Mouse (Mus musculus): ENCODE measurements around the gene Rnf216. TPM values are rescaled to one million over a fixed set of nuclear protein-coding genes. Genes with fewer than 3 reads are reported as not detected.

Gene Rnf216
- polyA plus RNA-seq, 1 experiment from 2014 or later: 29.2 TPM

DNA sequence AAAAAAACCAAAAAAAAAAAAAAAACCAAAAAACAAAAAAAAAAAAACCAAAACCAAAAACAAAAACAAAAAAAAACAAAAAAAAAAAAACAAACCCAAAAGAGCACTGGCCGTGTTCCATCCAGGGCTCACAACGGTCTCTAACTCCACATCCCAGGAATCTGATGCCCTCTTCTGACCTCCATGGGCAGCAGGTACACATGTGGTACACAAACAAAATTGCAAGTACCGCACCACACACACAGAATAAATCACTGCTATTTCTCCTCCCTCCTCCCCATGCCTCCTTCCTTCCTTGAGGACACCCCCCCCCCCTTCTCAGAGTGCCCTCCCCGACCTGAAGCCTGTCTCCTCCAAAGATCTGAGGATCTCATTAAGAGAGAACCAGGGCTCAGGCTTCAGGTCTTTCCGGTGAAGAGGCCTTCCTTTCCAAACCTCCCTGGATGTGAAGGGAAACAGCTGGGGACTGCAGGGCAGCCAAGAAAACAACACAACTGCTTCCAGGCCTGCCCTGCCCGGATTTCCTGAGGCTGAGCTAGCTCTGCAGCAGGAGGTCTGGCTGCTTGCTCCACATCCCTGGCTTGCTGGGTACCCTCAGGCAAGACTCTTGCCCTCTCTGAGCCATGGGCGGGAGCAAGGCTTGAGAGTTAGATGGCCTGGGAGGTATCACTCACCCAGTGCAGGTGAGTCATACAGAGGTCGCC is 167.7 kb downstream of the Rnf216 start:
- Histone ChIP-seq H3K9ac (ENCODE audit: low read length) (no peak overlapping the region), H3K27me3 (ENCODE audit: control insufficient read depth, insufficient read depth, low read length) (no peaks in the 10 kb centered on the region), H3K27ac (ENCODE audit: low read depth, low read length) (no peak overlapping the region), H3K4me1 (ENCODE audit: control insufficient read depth, insufficient read depth, low read length) (no peaks in the 10 kb centered on the region), H3K4me3 (ENCODE audit: low read depth, low read length) (no peak overlapping the region), H3K36me3 (ENCODE audit: control insufficient read depth, insufficient read depth, low read length) (no peaks in the 10 kb centered on the region), H3K4me2 (no peak overlapping the region), H3K9me3 (ENCODE audit: control insufficient read depth, low read length) (no peaks in the 10 kb centered on the region)
- ATAC-seq (ENCODE audit: low FRiP score) (no peak), DNase-seq (ENCODE audit: low spot score, missing footprints) (no peak)
- 66% methylated on average over 8 of the region's 8 CpGs for WGBS

Small RNA genes lying within 50 kb of the gene (microRNA-seq; reads per million reads assigned to microRNA genes)
- gene Gm44405: not detected

Other genes with a start within 250 kb of the Rnf216 start
- 10.5 and 11.8 TPM in 2 replicates for gene Fbxl18, start 217.6 kb downstream of the Rnf216 start, polyA plus RNA-seq (2014; fragmentation: Nextera tagmentation; extraction: Ambion mirVana)
- 14,142 and 15,094 TPM in 2 replicates for gene Actb, start 206.2 kb downstream of the Rnf216 start, polyA plus RNA-seq (2014; fragmentation: Nextera tagmentation; extraction: Ambion mirVana)
- 566 and 605 TPM in 2 replicates for gene Fscn1, start 152.7 kb downstream of the Rnf216 start, polyA plus RNA-seq (2014; fragmentation: Nextera tagmentation; extraction: Ambion mirVana)
- gene Olfr718-ps1, start 34.6 kb upstream of the Rnf216 start, polyA plus RNA-seq (2014; fragmentation: Nextera tagmentation; extraction: Ambion mirVana): not detected in 2 replicates
- 10.8 and 11.9 TPM in 2 replicates for gene Rbak, start 67.8 kb upstream of the Rnf216 start, polyA plus RNA-seq (2014; fragmentation: Nextera tagmentation; extraction: Ambion mirVana)
- not detected in 2 replicates for gene Spdye4b, start 68.0 kb upstream of the Rnf216 start, polyA plus RNA-seq (2014; fragmentation: Nextera tagmentation; extraction: Ambion mirVana)
- gene Spdye4a, start 113.9 kb upstream of the Rnf216 start, polyA plus RNA-seq (2014; fragmentation: Nextera tagmentation; extraction: Ambion mirVana): not detected in 2 replicates
- gene Zfp12, start 122.2 kb upstream of the Rnf216 start, polyA plus RNA-seq (2014; fragmentation: Nextera tagmentation; extraction: Ambion mirVana): 22.0 and 25.9 TPM in 2 replicates
- gene Zfp316, start 157.0 kb upstream of the Rnf216 start, polyA plus RNA-seq (2014; fragmentation: Nextera tagmentation; extraction: Ambion mirVana): 4.3 and 4.5 TPM in 2 replicates
- 0.08 TPM in 1 of 2 replicates, not detected in the other for gene Zfp853, start 180.6 kb upstream of the Rnf216 start, polyA plus RNA-seq (2014; fragmentation: Nextera tagmentation; extraction: Ambion mirVana)
- gene E130309D02Rik, start 202.4 kb upstream of the Rnf216 start, polyA plus RNA-seq (2014; fragmentation: Nextera tagmentation; extraction: Ambion mirVana): 41.5 and 46.6 TPM in 2 replicates
- gene Zdhhc4, start 216.3 kb upstream of the Rnf216 start, polyA plus RNA-seq (2014; fragmentation: Nextera tagmentation; extraction: Ambion mirVana): 68.1 and 73.7 TPM in 2 replicates
- gene Grid2ip, start 244.3 kb upstream of the Rnf216 start, polyA plus RNA-seq (2014; fragmentation: Nextera tagmentation; extraction: Ambion mirVana): 0.12 and 0.34 TPM in 2 replicates

Measured in midbrain, embryonic 11.5 days (tissue).